Mouse (Mus musculus) Patski (cell line): ENCODE measurements at regions not wholly inside any gene's neighbourhood (a gene's known extent, or its start where the extent isn't known, plus 50 kb on each side); places are given as distances from the start of the nearest gene placed in this dataset.

ENCODE experiments used
- ATAC-seq: fragments of 100-300 bp; one replicate; pipeline ENCODE4 v1.8.0; 2021
- CTCF ChIA-PET: fragments of 350-600 bp; sonication (Branson Sonifier 250); formaldehyde crosslinking; loops from one replicate; lab custom pipeline; 2022; ENCODE audit warnings: inconsistent platforms; lab: Charles Lee
- POLR2A ChIA-PET: fragments of 350-600 bp; sonication (Branson Sonifier 250); formaldehyde crosslinking; loops from one replicate; lab custom pipeline; 2022; ENCODE audit warnings: antibody characterized with exemption, inconsistent platforms; lab: Charles Lee
- DNase-seq: peaks from one replicate; pipeline ENCODE4 v3.0.0-alpha.2; 2011; ENCODE audit warnings: low read depth, low spot score
- H3K27me3 ChIP-seq: fragments of 371-371 bp; one replicate; pipeline ENCODE4 v1.5.1; 2021
- CTCF ChIP-seq: fragments of 100-300 bp; IDR thresholded peaks from one replicate; pipeline ENCODE4 v1.5.1; 2021
- in situ Hi-C: fragments of 300-500 bp; cut with MboI; formaldehyde crosslinking; loops from 3 replicates; pipeline ENCODE4 v1.11.1; 2018; ENCODE audit warnings: low pct_unique_long_range_greater_than_20kb, mixed read lengths

GRCm38 (mm10) chr6:6457001-6457400 is 121.5 kb downstream of the Sem1 start:
- no peaks in the 10 kb centered on the region for H3K27me3 ChIP-seq
- ATAC-seq (no peak), DNase-seq (no peak)
- ChIA-PET CTCF (no interaction called here), POLR2A (no interaction called here)
- no peak for TF ChIP-seq CTCF
- in situ Hi-C loops = loop anchor here (25.0 kb wide), 1 partner anchor 820 kb away; no protein-coding TSS in a partner anchor

GRCm38 (mm10) chr6:6455566-6455965 is 122.9 kb downstream of the Sem1 start:
- ChIA-PET CTCF (no interaction called here), POLR2A (no interaction called here)
- ATAC-seq (no peak), DNase-seq (no peak)
- no peaks in the 10 kb centered on the region for H3K27me3 ChIP-seq
- in situ Hi-C loops = loop anchor here (25.0 kb wide), 1 partner anchor 818 kb away; no protein-coding TSS in a partner anchor
- no peak for TF ChIP-seq CTCF

- POLR2A ChIA-PET = interaction anchor here (0.7 kb wide), 1 partner anchor 203 kb away, joined by 8 read pairs; no protein-coding TSS in a partner anchor
- no peak for ATAC-seq
- CTCF ChIA-PET = interaction anchor here (1.3 kb wide), 1 partner anchor 162 kb away, joined by 4 read pairs; no protein-coding TSS in a partner anchor
- no peaks in the 10 kb centered on the region for H3K27me3 ChIP-seq
- in situ Hi-C loops = loop anchor here (25.0 kb wide), 1 partner anchor 817 kb away; no protein-coding TSS in a partner anchor
- no peak for DNase-seq
- TF ChIP-seq CTCF = no peak
These were observed 124.1 kb downstream of the Sem1 start for GRCm38 (mm10) chr6:6454396-6454795.

- peak; percentile 62 for ATAC-seq
- ChIA-PET CTCF (no interaction called here), POLR2A (no interaction called here)
- DNase-seq = peak; percentile 42
- in situ Hi-C loops = no loop called here
- no peaks in the 10 kb centered on the region for H3K27me3 ChIP-seq
- TF ChIP-seq CTCF = no peak
These were observed 143.6 kb downstream of the Sem1 start for GRCm38 (mm10) chr6:6434855-6435254.

- TF ChIP-seq CTCF = no peak
- no peaks in the 10 kb centered on the region for H3K27me3 ChIP-seq
- in situ Hi-C loops = no loop called here
- ChIA-PET POLR2A (no interaction called here), CTCF (no interaction called here)
- ATAC-seq (no peak), DNase-seq (no peak)
These were observed 144.1 kb downstream of the Sem1 start for GRCm38 (mm10) chr6:6434261-6434802.

GRCm38 (mm10) chr6:6433179-6433578 is 145.3 kb downstream of the Sem1 start:
- TF ChIP-seq CTCF = no peak
- in situ Hi-C loops = no loop called here
- ATAC-seq (no peak), DNase-seq (no peak)
- POLR2A ChIA-PET = no interaction called here
- no peaks in the 10 kb centered on the region for H3K27me3 ChIP-seq
- CTCF ChIA-PET = interaction anchor here (0.6 kb wide), 1 partner anchor 34 kb away, joined by 3 read pairs; no protein-coding TSS in a partner anchor

GRCm38 (mm10) chr6:6414654-6415610 is 163.5 kb downstream of the Sem1 start:
- H3K27me3 ChIP-seq = no peaks in the 10 kb centered on the region
- CTCF ChIA-PET = interaction anchor here (0.7 to 1.3 kb wide), 2 partner anchors 11 to 98 kb away, joined by 3 read pairs; no protein-coding TSS in a partner anchor
- DNase-seq = no peak
- in situ Hi-C loops = no loop called here
- ATAC-seq = no peak
- no peak for TF ChIP-seq CTCF
- POLR2A ChIA-PET = interaction anchor here (0.5 to 0.7 kb wide), 2 partner anchors 8 to 468 kb away, joined by 3 to 5 read pairs; no protein-coding TSS in a partner anchor

- DNase-seq (no peak), ATAC-seq (no peak)
- no peak for TF ChIP-seq CTCF
- ChIA-PET POLR2A (no interaction called here), CTCF (no interaction called here)
- in situ Hi-C loops = no loop called here
- H3K27me3 ChIP-seq = no peaks in the 10 kb centered on the region
These were observed 180.5 kb downstream of the Sem1 start for GRCm38 (mm10) chr6:6397997-6398396.

GRCm38 (mm10) chr6:6389454-6390445 is 172.8 kb upstream of the Slc25a13 start:
- no peak for TF ChIP-seq CTCF
- DNase-seq (no peak), ATAC-seq (no peak)
- in situ Hi-C loops = no loop called here
- ChIA-PET POLR2A (no interaction called here), CTCF (interaction anchor here (1.0 kb wide), 1 partner anchor 21 kb away, joined by 3 read pairs; no protein-coding TSS in a partner anchor)
- H3K27me3 ChIP-seq = no peaks in the 10 kb centered on the region
